Mouse (Mus musculus) limb, embryonic 14.5 days (tissue): Measurements from ENCODE around the gene Elac2. TPM values are rescaled to one million over a fixed set of nuclear protein-coding genes. Genes with fewer than 3 reads are reported as not detected.

Source experiments
- ATAC-seq: fragments of 200-750 bp; cut with Nextera tagmentation; 2 replicates; pipeline ENCODE4 v1.8.0; 2017; ENCODE audit warnings: low read depth, moderate number of reproducible peaks, moderate TSS enrichment; ENCODE audit not compliant: low FRiP score
- DNase-seq: peaks from one replicate; pipeline ENCODE4 v3.0.0-alpha.2; 2015; ENCODE audit warnings: low spot score
- H3K27ac ChIP-seq: fragments of 300-500 bp; sonication (generic); replicated peaks from 2 replicates; pipeline ENCODE4 v1.5.1; 2014; ENCODE audit warnings: low read depth, mild to moderate bottlenecking, low read length, moderate library complexity, mixed read lengths
- H3K27me3 ChIP-seq: fragments of 300-500 bp; sonication (generic); 2 replicates; pipeline ENCODE4 v1.6.1; 2014; ENCODE audit warnings: low read length, mixed read lengths; ENCODE audit not compliant: control insufficient read depth, insufficient read depth
- H3K36me3 ChIP-seq: fragments of 300-500 bp; sonication (generic); 2 replicates; pipeline ENCODE4 v1.6.1; 2014; ENCODE audit warnings: mild to moderate bottlenecking, low read length, moderate library complexity, mixed read lengths; ENCODE audit not compliant: control insufficient read depth, insufficient read depth
- H3K4me1 ChIP-seq: fragments of 300-500 bp; sonication (generic); 2 replicates; pipeline ENCODE4 v1.6.1; 2014; ENCODE audit warnings: antibody characterized with exemption, low read length, mixed read lengths; ENCODE audit not compliant: control insufficient read depth, insufficient read depth
- H3K4me2 ChIP-seq: fragments of 300-500 bp; sonication (generic); replicated peaks from 2 replicates; pipeline ENCODE4 v1.6.1; 2014; ENCODE audit warnings: low read depth, mild to moderate bottlenecking, low read length, moderate library complexity; ENCODE audit not compliant: severe bottlenecking
- H3K4me3 ChIP-seq: fragments of 300-500 bp; sonication (generic); replicated peaks from 2 replicates; pipeline ENCODE4 v1.5.1; 2014; ENCODE audit warnings: low read length
- H3K9ac ChIP-seq: fragments of 300-500 bp; sonication (generic); 2 replicates; pipeline ENCODE4 v1.6.1; 2014; ENCODE audit warnings: mild to moderate bottlenecking, low read depth, low read length, moderate library complexity; ENCODE audit not compliant: severe bottlenecking
- H3K9me3 ChIP-seq: fragments of 300-500 bp; sonication (generic); 2 replicates; pipeline ENCODE4 v1.6.1; 2016; ENCODE audit warnings: low read length; ENCODE audit not compliant: control insufficient read depth
- POLR2A ChIP-seq: fragments of 200-500 bp; IDR thresholded peaks from 2 replicates; pipeline ENCODE4 v1.8.0; 2012; ENCODE audit warnings: inconsistent platforms, mild to moderate bottlenecking, moderate library complexity, borderline replicate concordance; ENCODE audit not compliant: insufficient read depth, insufficient read length; ENCODE audit errors: extremely low read depth
- WGBS: fragments of 180-500 bp; shearing (Covaris S2); extraction: QIAGEN DNeasy Blood & Tissue Kit; methylation state at CpG from one replicate; pipeline ENCODE4 v1.1.7; 2014; 5-methylcytosine and 5-hydroxymethylcytosine counted together
- polyA plus RNA-seq, 2 experiments: library from polyadenylated mRNA; depleted of rRNA in 1 of 2; stranded (reverse) in 1 of 2; unstranded in 1 of 2; fragments of >200 nt; fragmentation: Nextera tagmentation in 1 of 2; extraction: Ambion mirVana in 1 of 2; gene quantifications; 2 replicates each; pipeline versions ENCODE4 v1.2.1 to v1.2.3; 2012 to 2014

The Elac2 gene
- polyA plus RNA-seq (2012; rRNA removed) (27.1 and 27.7 TPM in 2 replicates), polyA plus RNA-seq (2014; fragmentation: Nextera tagmentation; extraction: Ambion mirVana) (26.7 and 26.9 TPM in 2 replicates)

DNA sequence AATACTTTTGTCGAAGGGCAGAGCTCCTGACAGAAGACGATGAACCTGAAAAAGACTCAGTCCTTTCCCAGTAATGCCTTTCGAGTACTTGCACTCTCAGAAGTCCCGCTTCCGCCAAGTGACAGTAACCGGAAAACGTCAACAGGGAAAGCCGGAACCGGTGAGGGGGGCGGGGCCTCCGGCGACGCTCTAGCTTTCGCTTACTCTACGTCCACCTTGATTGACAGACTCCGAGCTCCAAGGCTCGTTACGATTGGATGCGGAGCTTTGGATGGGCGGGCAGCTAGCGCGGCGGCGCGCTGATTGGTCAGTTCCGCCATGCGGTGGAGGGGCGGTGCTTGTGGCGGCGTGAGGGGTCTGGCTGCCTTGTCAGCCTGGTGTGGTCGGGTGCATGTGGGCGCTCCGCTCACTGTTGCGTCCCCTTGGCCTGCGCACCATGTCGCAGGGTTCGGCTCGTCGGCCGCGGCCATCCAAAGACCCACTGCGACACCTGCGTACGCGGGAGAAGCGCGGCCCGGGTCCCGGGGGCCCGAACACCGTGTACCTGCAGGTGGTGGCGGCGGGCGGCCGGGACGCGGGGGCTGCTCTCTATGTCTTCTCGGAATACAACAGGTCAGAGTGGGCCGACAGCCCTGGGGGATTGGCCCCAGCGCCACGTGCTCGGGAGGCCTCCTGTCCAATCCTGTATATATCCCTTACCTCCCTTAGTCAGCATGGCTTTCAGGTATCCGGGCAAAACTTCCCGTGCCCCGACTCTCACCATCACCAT is at the start of gene Elac2:
Gene Elac2, plus strand, starts transcription at position 319 of the 769 bp plus-strand sequence.
- H3K4me3 ChIP-seq = peak within 1 kb of the TSS; percentile 96
- no peaks in the 10 kb centered on the region for H3K27me3 ChIP-seq
- peaks cover 30% of the 10 kb centered on the region for H3K36me3 ChIP-seq
- no peak within 1 kb of the TSS for H3K27ac ChIP-seq
- peak within 1 kb of the TSS; percentile 75 for H3K9ac ChIP-seq
- ATAC-seq (peak; percentile 100), DNase-seq (peak; percentile 99)
- peak; percentile 44; the same call in 1 of the 2 replicates for TF ChIP-seq POLR2A
- H3K4me1 ChIP-seq = peaks cover 13% of the 10 kb centered on the region
- 1% methylated on average over 46 of the region's 65 CpGs for WGBS
- no peaks in the 10 kb centered on the region for H3K9me3 ChIP-seq
- peak within 1 kb of the TSS; percentile 93 for H3K4me2 ChIP-seq

DNA sequence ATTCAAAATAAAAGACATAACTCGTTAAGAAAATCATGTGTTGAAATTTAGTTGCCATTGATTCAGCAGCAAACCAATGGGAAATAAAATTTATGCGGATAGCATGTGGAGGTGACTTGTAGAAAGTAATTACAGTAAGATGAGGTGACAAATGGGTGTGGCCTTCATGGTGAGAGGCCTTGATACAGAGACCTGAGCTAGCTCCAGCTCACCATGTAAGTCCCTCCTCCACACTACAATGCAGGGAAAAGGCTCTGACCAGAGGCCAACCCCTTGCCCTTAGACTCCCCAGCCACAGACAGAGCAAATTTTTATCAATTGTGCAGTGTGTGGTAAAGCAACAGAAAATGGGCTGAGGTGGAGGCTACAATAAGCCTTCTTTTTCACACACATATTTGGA is 49.7 kb upstream of the Elac2 start:
- no peak for ATAC-seq
- Histone ChIP-seq H3K9me3 (no peaks in the 10 kb centered on the region), H3K27me3 (no peaks in the 10 kb centered on the region), H3K27ac (no peak overlapping the region), H3K9ac (no peak overlapping the region), H3K36me3 (no peaks in the 10 kb centered on the region), H3K4me3 (no peak overlapping the region), H3K4me2 (no peak overlapping the region), H3K4me1 (peaks cover 9% of the 10 kb centered on the region)
- DNase-seq = no peak
- TF ChIP-seq POLR2A = no peak
- 88% methylated on average over 2 of the region's 2 CpGs for WGBS

DNA sequence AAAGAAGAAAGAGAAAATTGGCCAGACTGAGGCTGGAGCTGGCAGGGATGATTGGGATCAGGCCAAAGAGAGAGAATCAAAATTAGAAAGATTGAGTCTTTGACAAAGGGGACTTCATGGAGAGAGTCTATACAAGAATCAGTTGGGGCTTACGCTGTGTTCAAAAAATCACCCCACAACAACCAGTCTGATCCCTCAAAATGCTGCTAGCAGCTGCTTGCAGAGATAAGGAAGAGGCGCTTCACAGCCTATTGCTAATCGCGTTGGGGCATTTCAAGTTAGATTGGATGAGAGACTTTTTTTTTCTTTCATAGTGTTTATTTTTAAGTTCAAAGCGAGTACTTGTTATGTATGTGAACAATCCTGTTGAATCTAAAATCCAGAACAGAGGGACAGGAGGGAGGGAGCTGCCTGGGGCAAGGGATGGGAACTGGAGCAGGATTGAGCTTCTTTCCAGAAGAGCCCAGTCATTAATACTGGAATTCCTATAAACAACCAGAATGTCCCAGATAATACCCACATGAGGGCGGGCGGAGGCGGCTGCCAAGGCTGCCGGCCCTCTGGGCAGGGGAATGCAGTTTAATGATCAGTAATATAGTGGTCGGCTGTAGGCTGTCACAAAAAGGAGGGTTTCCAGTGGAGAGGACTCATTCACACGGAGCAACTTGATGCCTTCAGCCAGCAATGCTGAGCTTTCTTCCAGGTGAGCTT is 47.6 kb upstream of the Elac2 start:
- Histone ChIP-seq H3K9ac (no peak overlapping the region), H3K27me3 (no peaks in the 10 kb centered on the region), H3K4me3 (no peak overlapping the region), H3K4me1 (peaks cover 9% of the 10 kb centered on the region), H3K4me2 (no peak overlapping the region), H3K36me3 (no peaks in the 10 kb centered on the region), H3K9me3 (no peaks in the 10 kb centered on the region), H3K27ac (no peak overlapping the region)
- 36% methylated on average over 11 of the region's 11 CpGs for WGBS
- ATAC-seq (no peak), DNase-seq (no peak)
- TF ChIP-seq POLR2A = no peak

DNA sequence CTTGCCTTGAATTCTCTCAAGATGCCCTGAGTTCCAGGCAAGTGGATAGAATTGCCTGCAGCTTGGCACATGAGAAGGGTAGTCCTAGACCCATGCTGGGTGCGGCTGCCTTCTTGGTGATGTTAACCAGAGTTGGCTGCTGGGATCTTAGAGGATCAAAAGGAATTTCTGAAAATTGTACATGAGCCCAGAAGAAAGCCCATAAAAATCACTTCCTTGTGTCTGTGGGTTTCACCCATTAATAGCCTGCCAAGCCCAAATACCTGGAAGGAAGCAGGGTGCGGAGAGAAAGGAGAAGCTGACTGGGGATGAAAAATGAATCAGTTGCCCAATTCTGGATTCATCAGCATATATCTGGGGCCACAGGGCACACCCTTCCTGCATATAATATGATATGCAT is 41.6 kb upstream of the Elac2 start:
- WGBS = 56% methylated on average over 2 of the region's 2 CpGs
- DNase-seq = no peak

DNA sequence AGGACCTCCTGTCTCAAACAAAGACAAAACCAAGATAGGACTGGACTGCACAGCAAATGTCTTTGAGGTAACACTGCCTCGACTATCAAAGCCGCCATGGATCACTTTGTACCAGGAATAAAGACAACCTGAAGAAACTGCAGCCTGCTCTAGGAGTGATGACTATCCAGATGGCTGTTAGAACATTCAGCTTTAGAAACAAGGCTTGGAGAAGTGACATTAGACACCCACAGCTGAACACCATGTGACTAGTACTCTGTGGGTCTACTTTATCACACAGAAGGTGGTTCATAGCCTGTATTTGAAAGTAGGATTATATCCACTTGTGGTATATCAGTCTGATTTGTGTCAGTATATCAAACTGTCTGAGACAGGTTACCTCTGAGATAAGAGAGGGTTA is 37.6 kb upstream of the Elac2 start:
- H3K4me1 ChIP-seq = peaks cover 6% of the 10 kb centered on the region; the same call in 1 of the 2 replicates
- H3K27ac ChIP-seq = no peak overlapping the region
- 95% methylated on average over 2 of the region's 2 CpGs for WGBS
- H3K4me2 ChIP-seq = no peak overlapping the region
- no peak overlapping the region for H3K4me3 ChIP-seq
- no peaks in the 10 kb centered on the region for H3K27me3 ChIP-seq
- no peak for DNase-seq
- no peak for ATAC-seq
- TF ChIP-seq POLR2A = no peak
- H3K9ac ChIP-seq = no peak overlapping the region
- H3K9me3 ChIP-seq = no peaks in the 10 kb centered on the region
- H3K36me3 ChIP-seq = no peaks in the 10 kb centered on the region

More for the DNA sequence above, 41.6 kb upstream of the Elac2 start:
- no peak for TF ChIP-seq POLR2A
- Histone ChIP-seq H3K36me3 (no peaks in the 10 kb centered on the region), H3K9me3 (no peaks in the 10 kb centered on the region), H3K4me1 (peaks cover 6% of the 10 kb centered on the region; the same call in 1 of the 2 replicates), H3K27ac (no peak overlapping the region), H3K27me3 (no peaks in the 10 kb centered on the region), H3K9ac (no peak overlapping the region), H3K4me2 (no peak overlapping the region), H3K4me3 (no peak overlapping the region)
- no peak for ATAC-seq
